Mouse (Mus musculus) forebrain, embryonic 13.5 days (tissue): ENCODE data around the gene Dscaml1. TPM values are rescaled to one million over a fixed set of nuclear protein-coding genes. Genes with fewer than 3 reads are reported as not detected.

Experiments used
- ATAC-seq: fragments of 200-750 bp; cut with Nextera tagmentation; 2 replicates; pipeline ENCODE4 v1.8.0; 2017
- H3K27ac ChIP-seq: fragments of 300-500 bp; sonication (generic); 2 replicates; pipeline ENCODE4 v1.5.1; 2015; ENCODE audit warnings: inconsistent platforms, mild to moderate bottlenecking, moderate library complexity
- H3K27me3 ChIP-seq: fragments of 300-500 bp; sonication (generic); 2 replicates; pipeline ENCODE4 v1.6.1; 2015; ENCODE audit warnings: mild to moderate bottlenecking, inconsistent platforms
- H3K36me3 ChIP-seq: fragments of 300-500 bp; sonication (generic); 2 replicates; pipeline ENCODE4 v1.6.1; 2015; ENCODE audit warnings: mild to moderate bottlenecking, inconsistent platforms; ENCODE audit not compliant: poor library complexity, severe bottlenecking
- H3K4me1 ChIP-seq: fragments of 300-500 bp; sonication (generic); 2 replicates; pipeline ENCODE4 v1.6.1; 2015; ENCODE audit warnings: inconsistent platforms
- H3K4me2 ChIP-seq: fragments of 300-500 bp; sonication (generic); 2 replicates; pipeline ENCODE4 v1.6.1; 2015; ENCODE audit warnings: inconsistent platforms, mild to moderate bottlenecking, moderate library complexity
- H3K4me3 ChIP-seq: fragments of 300-500 bp; sonication (generic); 2 replicates; pipeline ENCODE4 v1.5.1; 2015; ENCODE audit warnings: mild to moderate bottlenecking, inconsistent platforms
- H3K9ac ChIP-seq: fragments of 300-500 bp; sonication (generic); 2 replicates; pipeline ENCODE4 v1.6.1; 2015; ENCODE audit warnings: mild to moderate bottlenecking, inconsistent platforms
- H3K9me3 ChIP-seq: fragments of 300-500 bp; sonication (generic); replicated peaks from 2 replicates; pipeline ENCODE4 v1.6.1; 2016; ENCODE audit warnings: inconsistent platforms
- WGBS: fragments of 180-500 bp; shearing (Covaris S2); methylation state at CpG from one replicate; pipeline ENCODE4 v1.1.7; 2015; 5-methylcytosine and 5-hydroxymethylcytosine counted together
- polyA plus RNA-seq: library from polyadenylated mRNA; unstranded; fragments of >200 nt; fragmentation: Nextera tagmentation; extraction: Ambion mirVana; gene quantifications from 2 replicates; pipeline ENCODE4 v1.2.1, GENCODE M21; 2015

Dscaml1 gene
- polyA plus RNA-seq, 1 experiment from 2014 or later: 9.6 TPM

DNA sequence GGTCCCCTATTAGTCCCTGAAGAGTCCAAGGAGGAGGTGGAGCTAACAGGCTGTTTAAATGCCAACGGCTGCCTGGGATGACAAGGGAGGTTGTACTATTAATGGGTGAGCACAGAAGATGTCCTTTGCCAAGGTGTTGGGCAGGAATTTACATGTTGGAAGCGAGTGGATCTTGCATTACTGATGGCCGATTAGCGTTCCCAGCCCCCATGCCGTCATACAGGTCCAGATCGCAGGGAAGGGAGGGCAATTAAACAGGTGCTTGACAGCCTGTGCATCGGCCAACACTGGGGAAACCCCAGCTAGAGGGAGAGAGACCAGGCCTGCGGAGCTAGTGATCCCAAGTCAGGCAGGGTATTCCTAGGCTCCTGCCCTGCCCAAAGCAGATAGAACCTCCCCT lies 98.1 kb downstream of the Dscaml1 start:
- H3K9ac ChIP-seq: no peak overlapping the region
- WGBS: 69% methylated on average over 8 of the region's 8 CpGs
- H3K27me3 ChIP-seq: no peaks in the 10 kb centered on the region
- H3K4me1 ChIP-seq: peaks cover 5% of the 10 kb centered on the region; the same call in 1 of the 2 replicates
- no peaks in the 10 kb centered on the region for H3K36me3 ChIP-seq
- H3K9me3 ChIP-seq: no peaks in the 10 kb centered on the region
- H3K4me3 ChIP-seq: no peak overlapping the region
- H3K4me2 ChIP-seq: no peak overlapping the region
- no peak overlapping the region for H3K27ac ChIP-seq
- ATAC-seq: no peak

DNA sequence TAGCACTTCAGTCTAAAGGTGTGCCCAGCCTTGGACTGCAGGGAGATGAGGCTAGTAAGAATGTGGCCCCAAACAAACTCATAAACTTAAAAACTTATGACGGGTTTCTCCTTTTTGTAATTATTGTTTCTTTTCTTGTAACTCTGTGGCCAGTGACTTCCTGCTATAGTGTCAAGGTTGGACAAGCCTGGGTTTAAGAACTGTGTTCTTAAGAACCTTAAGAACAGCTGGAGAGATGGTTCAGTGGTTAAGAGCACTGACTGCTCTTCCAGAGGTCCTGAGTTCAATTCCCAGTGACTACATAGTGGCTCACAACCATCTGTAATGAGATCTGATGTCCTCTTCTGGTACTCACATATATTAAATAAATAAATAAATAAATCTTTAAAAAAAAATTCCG lies 106.8 kb downstream of the Dscaml1 start:
- no peak overlapping the region for H3K27ac ChIP-seq
- 90% methylated on average over 2 of the region's 2 CpGs for WGBS
- H3K36me3 ChIP-seq: no peaks in the 10 kb centered on the region
- no peak for ATAC-seq
- no peak overlapping the region for H3K4me2 ChIP-seq
- H3K27me3 ChIP-seq: no peaks in the 10 kb centered on the region
- peaks cover 42% of the 10 kb centered on the region for H3K4me1 ChIP-seq
- H3K9me3 ChIP-seq: no peaks in the 10 kb centered on the region
- H3K4me3 ChIP-seq: no peak overlapping the region
- H3K9ac ChIP-seq: no peak overlapping the region

GRCm38 (mm10) chr9:45534472-45534988 lies 108.1 kb downstream of the Dscaml1 start:
- H3K4me2 ChIP-seq: no peak overlapping the region
- peak overlapping the region; percentile 60 for H3K27ac ChIP-seq
- H3K9me3 ChIP-seq: no peaks in the 10 kb centered on the region
- no peaks in the 10 kb centered on the region for H3K27me3 ChIP-seq
- no peak overlapping the region for H3K9ac ChIP-seq
- peak; percentile 16; the same call in 1 of the 2 replicates for ATAC-seq
- peaks cover 45% of the 10 kb centered on the region for H3K4me1 ChIP-seq
- no peak overlapping the region for H3K4me3 ChIP-seq
- no peaks in the 10 kb centered on the region for H3K36me3 ChIP-seq
- 68% methylated on average over 8 of the region's 8 CpGs for WGBS

GRCm38 (mm10) chr9:45537649-45538048 lies 111.2 kb downstream of the Dscaml1 start:
- 65% methylated on average over 7 of the region's 7 CpGs for WGBS
- H3K27ac ChIP-seq: no peak overlapping the region; the same call in 1 of the 2 replicates
- ATAC-seq: no peak

GRCm38 (mm10) chr9:45539265-45540044 lies 113.0 kb downstream of the Dscaml1 start:
- 89% methylated on average over 14 of the region's 14 CpGs for WGBS
- Histone ChIP-seq H3K36me3 (no peaks in the 10 kb centered on the region), H3K4me1 (peaks cover 26% of the 10 kb centered on the region), H3K27ac (0 out of 2 replicates have a peak overlapping the region, but pooled peaks have one; percentile 16), H3K9me3 (no peaks in the 10 kb centered on the region), H3K27me3 (no peaks in the 10 kb centered on the region), H3K9ac (no peak overlapping the region), H3K4me3 (no peak overlapping the region), H3K4me2 (no peak overlapping the region)
- no peak for ATAC-seq

More at GRCm38 (mm10) chr9:45537649-45538048, 111.2 kb downstream of the Dscaml1 start:
- no peaks in the 10 kb centered on the region for H3K27me3 ChIP-seq
- H3K9me3 ChIP-seq: no peaks in the 10 kb centered on the region
- peaks cover 26% of the 10 kb centered on the region for H3K4me1 ChIP-seq
- no peaks in the 10 kb centered on the region for H3K36me3 ChIP-seq
- H3K9ac ChIP-seq: no peak overlapping the region
- no peak overlapping the region for H3K4me3 ChIP-seq
- H3K4me2 ChIP-seq: no peak overlapping the region

DNA sequence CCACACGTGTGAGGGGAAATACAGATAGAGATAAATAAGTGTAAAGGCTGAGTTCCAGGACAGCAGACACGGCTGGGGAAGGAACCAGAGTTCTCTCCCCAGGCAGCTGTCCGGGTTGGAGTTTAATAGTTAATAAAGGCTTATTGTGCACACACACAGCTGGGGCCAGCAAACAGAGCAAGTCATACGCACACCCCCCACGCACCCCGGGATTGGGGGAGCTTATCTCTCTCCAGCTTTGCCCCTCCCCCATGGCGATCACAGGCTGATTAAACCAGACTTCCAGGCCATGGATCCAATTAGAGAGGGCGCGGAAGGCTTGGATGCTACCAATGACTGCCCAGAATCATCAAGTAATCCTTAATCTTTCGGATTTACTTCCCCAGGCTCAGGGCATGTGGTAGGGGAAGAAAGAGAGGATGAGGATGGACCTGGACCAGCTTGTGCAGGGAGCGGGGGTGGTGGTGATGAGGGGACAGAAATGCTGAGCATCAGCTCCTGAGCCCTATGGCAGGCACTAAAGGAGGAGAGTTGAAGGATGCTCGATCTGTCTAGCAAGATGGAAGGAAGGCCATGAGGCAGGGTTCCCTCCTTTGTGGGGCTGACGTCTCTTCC lies 119.7 kb downstream of the Dscaml1 start:
- H3K9ac ChIP-seq: peak overlapping the region; percentile 23; the same call in 1 of the 2 replicates
- no peaks in the 10 kb centered on the region for H3K9me3 ChIP-seq
- H3K27me3 ChIP-seq: no peaks in the 10 kb centered on the region
- no peak overlapping the region for H3K4me2 ChIP-seq
- ATAC-seq: peak; percentile 36
- H3K27ac ChIP-seq: peak overlapping the region; percentile 32
- whole genome bisulfite sequencing: 28% methylated on average over 13 of the region's 13 CpGs
- no peaks in the 10 kb centered on the region for H3K36me3 ChIP-seq
- H3K4me1 ChIP-seq: peaks cover 39% of the 10 kb centered on the region
- no peak overlapping the region for H3K4me3 ChIP-seq

DNA sequence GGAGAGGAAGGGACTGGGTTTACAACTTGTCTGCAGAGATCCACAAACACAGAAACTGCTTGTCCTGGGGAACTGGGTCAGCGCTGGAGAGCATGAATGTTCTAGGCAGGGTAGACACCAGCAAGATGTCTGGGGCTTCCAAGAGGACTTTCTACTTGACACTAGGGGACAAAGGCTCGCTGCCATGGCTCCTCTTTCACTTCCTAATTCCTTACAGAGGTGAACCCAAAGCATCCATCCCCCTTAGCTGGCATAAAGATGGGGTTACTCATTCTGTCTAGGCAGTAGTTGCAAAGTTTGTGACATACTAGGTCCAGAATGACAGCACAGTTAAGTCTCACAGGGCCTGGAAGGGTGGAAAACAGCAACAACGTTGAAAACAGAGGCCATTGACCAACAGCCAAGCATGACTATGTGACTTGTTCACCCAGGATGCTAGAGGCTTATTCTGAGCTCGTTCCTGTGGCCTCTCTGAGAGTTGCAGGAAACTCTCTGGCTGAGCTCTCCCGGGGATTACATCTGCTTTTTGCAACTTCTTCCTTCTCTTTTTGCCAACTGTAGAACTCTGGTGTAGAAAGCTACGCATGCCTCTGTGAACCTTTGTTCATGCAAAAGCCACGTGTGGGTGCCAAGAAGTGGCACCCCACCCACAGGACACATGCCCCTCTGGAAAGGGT lies 120.6 kb downstream of the Dscaml1 start:
- WGBS: 88% methylated on average over 7 of the region's 7 CpGs
- Histone ChIP-seq H3K4me1 (peaks cover 42% of the 10 kb centered on the region), H3K9me3 (no peaks in the 10 kb centered on the region), H3K4me2 (no peak overlapping the region), H3K27me3 (no peaks in the 10 kb centered on the region), H3K27ac (no peak overlapping the region; the same call in 1 of the 2 replicates), H3K9ac (no peak overlapping the region), H3K4me3 (no peak overlapping the region), H3K36me3 (no peaks in the 10 kb centered on the region)
- no peak for ATAC-seq

GRCm38 (mm10) chr9:45549796-45550195 lies 123.4 kb downstream of the Dscaml1 start:
- no peaks in the 10 kb centered on the region for H3K9me3 ChIP-seq
- peaks cover 43% of the 10 kb centered on the region for H3K4me1 ChIP-seq
- no peaks in the 10 kb centered on the region for H3K36me3 ChIP-seq
- H3K9ac ChIP-seq: no peak overlapping the region
- 22% methylated on average over 5 of the region's 5 CpGs for WGBS
- H3K4me2 ChIP-seq: no peak overlapping the region
- H3K4me3 ChIP-seq: no peak overlapping the region
- ATAC-seq: no peak
- H3K27ac ChIP-seq: peak overlapping the region; percentile 82
- H3K27me3 ChIP-seq: no peaks in the 10 kb centered on the region

DNA sequence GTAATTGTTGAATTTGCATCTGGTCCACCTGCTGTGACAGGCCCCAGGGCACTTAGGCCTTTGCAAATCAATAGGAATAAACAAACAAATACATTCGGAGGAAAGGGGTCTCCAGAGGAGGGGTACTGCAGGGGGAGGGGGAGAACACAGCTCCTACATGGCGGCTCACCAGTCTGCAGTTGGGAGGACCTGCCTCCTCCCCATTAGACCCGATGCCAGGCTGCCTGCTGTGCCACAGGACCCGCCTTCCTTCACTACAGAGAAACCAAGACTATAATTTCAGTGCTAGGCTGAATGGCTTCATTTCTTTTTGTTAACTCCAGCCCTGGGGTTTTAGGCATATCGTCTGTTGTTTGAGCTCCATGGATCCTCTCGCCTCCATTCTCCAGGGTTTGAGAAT lies 123.8 kb downstream of the Dscaml1 start:
- no peaks in the 10 kb centered on the region for H3K9me3 ChIP-seq
- no peak overlapping the region for H3K4me3 ChIP-seq
- WGBS: 22% methylated on average over 6 of the region's 6 CpGs
- H3K27me3 ChIP-seq: no peaks in the 10 kb centered on the region
- no peaks in the 10 kb centered on the region for H3K36me3 ChIP-seq
- H3K9ac ChIP-seq: no peak overlapping the region
- peaks cover 47% of the 10 kb centered on the region for H3K4me1 ChIP-seq
- no peak overlapping the region for H3K4me2 ChIP-seq
- H3K27ac ChIP-seq: peak overlapping the region; percentile 82
- ATAC-seq: peak; percentile 68

DNA sequence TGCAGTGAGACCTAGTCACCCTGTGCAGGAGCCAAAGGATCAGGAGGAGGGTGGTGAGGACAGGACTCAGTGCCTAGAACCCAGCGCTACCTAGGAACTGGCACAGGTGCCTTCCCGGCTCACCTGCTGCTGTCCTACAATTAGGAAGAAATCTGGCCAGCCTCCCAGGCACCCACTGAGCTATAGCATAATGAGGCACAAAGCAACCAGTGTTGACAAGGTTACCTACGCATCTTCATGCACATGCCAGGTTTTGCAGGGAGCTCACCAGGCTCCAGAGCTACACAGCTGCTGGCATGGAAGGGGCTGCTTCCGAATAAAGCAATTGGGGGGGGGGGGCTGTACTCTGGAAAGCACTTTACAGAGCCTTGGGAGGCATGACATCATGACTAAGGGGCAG lies 124.2 kb downstream of the Dscaml1 start:
- H3K4me3 ChIP-seq: no peak overlapping the region
- no peak overlapping the region for H3K4me2 ChIP-seq
- H3K27ac ChIP-seq: peak overlapping the region; percentile 82
- H3K4me1 ChIP-seq: peaks cover 47% of the 10 kb centered on the region
- H3K9me3 ChIP-seq: no peaks in the 10 kb centered on the region
- peak; percentile 48 for ATAC-seq
- H3K36me3 ChIP-seq: no peaks in the 10 kb centered on the region
- 51% methylated on average over 4 of the region's 4 CpGs for WGBS
- no peak overlapping the region for H3K9ac ChIP-seq
- no peaks in the 10 kb centered on the region for H3K27me3 ChIP-seq

GRCm38 (mm10) chr9:45555036-45555826 lies 128.8 kb downstream of the Dscaml1 start:
- 26% methylated on average over 17 of the region's 17 CpGs for WGBS
- Histone ChIP-seq H3K9ac (no peak overlapping the region), H3K27ac (0 out of 2 replicates have a peak overlapping the region, but pooled peaks have one; percentile 19), H3K4me1 (peaks cover 31% of the 10 kb centered on the region), H3K9me3 (no peaks in the 10 kb centered on the region), H3K4me3 (no peak overlapping the region), H3K4me2 (no peak overlapping the region), H3K27me3 (no peaks in the 10 kb centered on the region), H3K36me3 (no peaks in the 10 kb centered on the region)
- ATAC-seq: no peak
